Mouse (Mus musculus): ENCODE results near the gene Top1. TPM values are rescaled to one million over a fixed set of nuclear protein-coding genes. Genes with fewer than 3 reads are reported as not detected.

The Top1 gene
- polyA plus RNA-seq, 1 experiment from 2014 or later: 89.8 TPM

GRCm38 (mm10) chr2:160619300-160619699 is 26.4 kb upstream of the Top1 start:
- Histone ChIP-seq H3K27ac (ENCODE audit: low read depth, low read length) (peak overlapping the region; percentile 53), H3K9me3 (ENCODE audit: control insufficient read depth, low read length) (no peaks in the 10 kb centered on the region), H3K4me2 (peak overlapping the region; percentile 59), H3K27me3 (replicated peaks; ENCODE audit: control insufficient read depth, insufficient read depth, low read length) (no peaks in the 10 kb centered on the region), H3K4me1 (replicated peaks; ENCODE audit: control insufficient read depth, insufficient read depth, low read length) (peaks cover 20% of the 10 kb centered on the region), H3K36me3 (ENCODE audit: control insufficient read depth, insufficient read depth, low read length) (no peaks in the 10 kb centered on the region), H3K9ac (ENCODE audit: low read depth, low read length) (peak overlapping the region; percentile 50; the same call in 1 of the 2 replicates), H3K4me3 (ENCODE audit: low read depth, low read length) (peak overlapping the region; percentile 4; the same call in 1 of the 2 replicates)
- ATAC-seq (replicated peaks; ENCODE audit: low FRiP score): peak; percentile 95
- 48% methylated on average over 5 of the region's 5 CpGs for WGBS
- DNase-seq (ENCODE audit: low spot score): no peak

- H3K9ac ChIP-seq (ENCODE audit: low read depth, low read length): no peak overlapping the region
- H3K27ac ChIP-seq (ENCODE audit: low read depth, low read length): peak overlapping the region; percentile 16; the same call in 1 of the 2 replicates
- peak overlapping the region; percentile 14; the same call in 1 of the 2 replicates for H3K4me3 ChIP-seq (ENCODE audit: low read depth, low read length)
- no peaks in the 10 kb centered on the region for H3K36me3 ChIP-seq (ENCODE audit: control insufficient read depth, insufficient read depth, low read length)
- H3K4me2 ChIP-seq: peak overlapping the region; percentile 59
- DNase-seq (ENCODE audit: low spot score) (no peak), ATAC-seq (replicated peaks; ENCODE audit: low FRiP score) (peak; percentile 39)
- peaks cover 20% of the 10 kb centered on the region for H3K4me1 ChIP-seq (replicated peaks; ENCODE audit: control insufficient read depth, insufficient read depth, low read length)
- H3K27me3 ChIP-seq (replicated peaks; ENCODE audit: control insufficient read depth, insufficient read depth, low read length): no peaks in the 10 kb centered on the region
- 43% methylated on average over 9 of the region's 9 CpGs for WGBS
- H3K9me3 ChIP-seq (ENCODE audit: control insufficient read depth, low read length): no peaks in the 10 kb centered on the region
Observed at GRCm38 (mm10) chr2:160619831-160620230, 25.9 kb upstream of the Top1 start.

- no peak overlapping the region for H3K4me3 ChIP-seq (ENCODE audit: low read depth, low read length)
- peak overlapping the region; percentile 59 for H3K4me2 ChIP-seq
- DNase-seq (ENCODE audit: low spot score): no peak
- no peaks in the 10 kb centered on the region; the same call in 1 of the 2 replicates for H3K27me3 ChIP-seq (replicated peaks; ENCODE audit: control insufficient read depth, insufficient read depth, low read length)
- no peaks in the 10 kb centered on the region for H3K36me3 ChIP-seq (ENCODE audit: control insufficient read depth, insufficient read depth, low read length)
- H3K9ac ChIP-seq (ENCODE audit: low read depth, low read length): no peak overlapping the region
- ATAC-seq (replicated peaks; ENCODE audit: low FRiP score): no peak
- 72% methylated on average over 6 of the region's 6 CpGs for WGBS
- H3K27ac ChIP-seq (ENCODE audit: low read depth, low read length): no peak overlapping the region
- H3K9me3 ChIP-seq (ENCODE audit: control insufficient read depth, low read length): no peaks in the 10 kb centered on the region
- peaks cover 20% of the 10 kb centered on the region for H3K4me1 ChIP-seq (replicated peaks; ENCODE audit: control insufficient read depth, insufficient read depth, low read length)
Observed at GRCm38 (mm10) chr2:160620279-160620963, 25.3 kb upstream of the Top1 start.

GRCm38 (mm10) chr2:160621001-160621448 is 24.7 kb upstream of the Top1 start:
- 90% methylated on average over 11 of the region's 11 CpGs for WGBS
- H3K27me3 ChIP-seq (replicated peaks; ENCODE audit: control insufficient read depth, insufficient read depth, low read length): no peaks in the 10 kb centered on the region; the same call in 1 of the 2 replicates
- peaks cover 20% of the 10 kb centered on the region for H3K4me1 ChIP-seq (replicated peaks; ENCODE audit: control insufficient read depth, insufficient read depth, low read length)
- H3K9me3 ChIP-seq (ENCODE audit: control insufficient read depth, low read length): no peaks in the 10 kb centered on the region
- DNase-seq (ENCODE audit: low spot score) (no peak), ATAC-seq (replicated peaks; ENCODE audit: low FRiP score) (no peak)
- no peaks in the 10 kb centered on the region for H3K36me3 ChIP-seq (ENCODE audit: control insufficient read depth, insufficient read depth, low read length)
- H3K27ac ChIP-seq (ENCODE audit: low read depth, low read length): peak overlapping the region; percentile 32; the same call in 1 of the 2 replicates
- H3K4me3 ChIP-seq (ENCODE audit: low read depth, low read length): no peak overlapping the region
- H3K9ac ChIP-seq (ENCODE audit: low read depth, low read length): no peak overlapping the region
- no peak overlapping the region for H3K4me2 ChIP-seq

GRCm38 (mm10) chr2:160621661-160622211 is 24.0 kb upstream of the Top1 start:
- Histone ChIP-seq H3K4me1 (replicated peaks; ENCODE audit: control insufficient read depth, insufficient read depth, low read length) (peaks cover 20% of the 10 kb centered on the region), H3K36me3 (ENCODE audit: control insufficient read depth, insufficient read depth, low read length) (no peaks in the 10 kb centered on the region), H3K9ac (ENCODE audit: low read depth, low read length) (no peak overlapping the region), H3K27me3 (replicated peaks; ENCODE audit: control insufficient read depth, insufficient read depth, low read length) (no peaks in the 10 kb centered on the region; the same call in 1 of the 2 replicates), H3K27ac (ENCODE audit: low read depth, low read length) (no peak overlapping the region; the same call in 1 of the 2 replicates), H3K9me3 (ENCODE audit: control insufficient read depth, low read length) (no peaks in the 10 kb centered on the region), H3K4me3 (ENCODE audit: low read depth, low read length) (no peak overlapping the region), H3K4me2 (no peak overlapping the region)
- ATAC-seq (replicated peaks; ENCODE audit: low FRiP score): no peak
- WGBS: 54% methylated on average over 5 of the region's 5 CpGs
- no peak for DNase-seq (ENCODE audit: low spot score)

GRCm38 (mm10) chr2:160622646-160623045 is 23.0 kb upstream of the Top1 start:
- DNase-seq (ENCODE audit: low spot score): no peak
- ATAC-seq (replicated peaks; ENCODE audit: low FRiP score): no peak
- Histone ChIP-seq H3K4me2 (no peak overlapping the region), H3K36me3 (ENCODE audit: control insufficient read depth, insufficient read depth, low read length) (no peaks in the 10 kb centered on the region), H3K9me3 (ENCODE audit: control insufficient read depth, low read length) (no peaks in the 10 kb centered on the region), H3K27me3 (replicated peaks; ENCODE audit: control insufficient read depth, insufficient read depth, low read length) (no peaks in the 10 kb centered on the region; the same call in 1 of the 2 replicates), H3K4me3 (ENCODE audit: low read depth, low read length) (no peak overlapping the region), H3K9ac (ENCODE audit: low read depth, low read length) (no peak overlapping the region), H3K4me1 (replicated peaks; ENCODE audit: control insufficient read depth, insufficient read depth, low read length) (peaks cover 20% of the 10 kb centered on the region), H3K27ac (ENCODE audit: low read depth, low read length) (no peak overlapping the region)
- 73% methylated on average over 3 of the region's 3 CpGs for WGBS

- no peak overlapping the region for H3K27ac ChIP-seq (ENCODE audit: low read depth, low read length)
- no peak for ATAC-seq (replicated peaks; ENCODE audit: low FRiP score)
- H3K9me3 ChIP-seq (ENCODE audit: control insufficient read depth, low read length): no peaks in the 10 kb centered on the region
- WGBS: 57% methylated on average over 3 of the region's 3 CpGs
- DNase-seq (ENCODE audit: low spot score): no peak
- peaks cover 17% of the 10 kb centered on the region for H3K4me1 ChIP-seq (replicated peaks; ENCODE audit: control insufficient read depth, insufficient read depth, low read length)
- H3K4me2 ChIP-seq: no peak overlapping the region
- no peak overlapping the region for H3K9ac ChIP-seq (ENCODE audit: low read depth, low read length)
- H3K36me3 ChIP-seq (ENCODE audit: control insufficient read depth, insufficient read depth, low read length): no peaks in the 10 kb centered on the region
- no peak overlapping the region for H3K4me3 ChIP-seq (ENCODE audit: low read depth, low read length)
- no peaks in the 10 kb centered on the region; the same call in 1 of the 2 replicates for H3K27me3 ChIP-seq (replicated peaks; ENCODE audit: control insufficient read depth, insufficient read depth, low read length)
Observed at GRCm38 (mm10) chr2:160623745-160624144, 21.9 kb upstream of the Top1 start.

- H3K4me1 ChIP-seq (replicated peaks; ENCODE audit: control insufficient read depth, insufficient read depth, low read length): no peaks in the 10 kb centered on the region; the same call in 1 of the 2 replicates
- H3K36me3 ChIP-seq (ENCODE audit: control insufficient read depth, insufficient read depth, low read length): no peaks in the 10 kb centered on the region
- ATAC-seq (replicated peaks; ENCODE audit: low FRiP score) (no peak), DNase-seq (ENCODE audit: low spot score) (no peak)
- WGBS: 68% methylated on average over 11 of the region's 11 CpGs
- no peaks in the 10 kb centered on the region for H3K9me3 ChIP-seq (ENCODE audit: control insufficient read depth, low read length)
- H3K9ac ChIP-seq (ENCODE audit: low read depth, low read length): no peak overlapping the region
- no peaks in the 10 kb centered on the region; the same call in 1 of the 2 replicates for H3K27me3 ChIP-seq (replicated peaks; ENCODE audit: control insufficient read depth, insufficient read depth, low read length)
- no peak overlapping the region for H3K4me3 ChIP-seq (ENCODE audit: low read depth, low read length)
- no peak overlapping the region for H3K4me2 ChIP-seq
- H3K27ac ChIP-seq (ENCODE audit: low read depth, low read length): no peak overlapping the region
Observed at GRCm38 (mm10) chr2:160627207-160628025, 18.3 kb upstream of the Top1 start.
